Mouse (Mus musculus) bone marrow macrophage, adult 2 months (primary cell): Measurements from ENCODE around the gene Sgsm3.

Source experiments
- CTCF ChIP-seq: IDR thresholded peaks from 2 replicates; pipeline ENCODE4 v1.5.1; 2012; ENCODE audit warnings: low read depth, mild to moderate bottlenecking, low read length, moderate library complexity
- POLR2A ChIP-seq: IDR thresholded peaks from 2 replicates; pipeline ENCODE4 v1.6.1; 2012; ENCODE audit warnings: mild to moderate bottlenecking, low read depth, low read length, borderline replicate concordance

DNA sequence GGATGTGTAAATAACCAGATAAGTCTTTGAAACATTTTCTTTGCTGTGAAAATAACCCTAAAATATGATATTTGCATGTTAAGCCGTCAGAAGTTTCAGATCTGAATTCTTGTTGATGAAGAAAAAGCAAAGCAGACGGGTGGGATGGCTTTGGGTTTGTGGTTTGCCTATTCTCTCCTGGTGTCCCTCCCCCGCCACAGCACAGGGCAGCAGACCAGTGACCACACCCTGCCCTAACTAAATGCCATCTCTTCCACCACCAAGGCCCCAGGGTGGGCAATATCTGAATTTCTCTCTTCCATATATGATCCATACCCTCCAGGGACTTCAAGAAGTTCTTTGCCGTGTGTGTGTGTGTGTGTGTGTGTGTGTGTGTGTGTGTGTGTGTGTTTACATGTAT lies 39.0 kb upstream of the Sgsm3 start:
- no peak for TF ChIP-seq CTCF
- TF ChIP-seq POLR2A: no peak
